Mouse (Mus musculus) G1E (cell line): Measurements from ENCODE around the gene 2310009B15Rik.

Experiments used
- CTCF ChIP-seq: IDR thresholded peaks from 2 replicates; pipeline ENCODE4 v1.5.1; 2012; ENCODE audit warnings: low read depth, low read length, inconsistent platforms, mixed read lengths
- GATA1 ChIP-seq: IDR thresholded peaks from 2 replicates; pipeline ENCODE4 v1.6.1; 2012; ENCODE audit warnings: borderline replicate concordance, low read length, inconsistent platforms, mixed read lengths

GRCm38 (mm10) chr1:138845481-138845880 is 11.2 kb downstream of the 2310009B15Rik start:
- no peak for TF ChIP-seq CTCF
- TF ChIP-seq GATA1: no peak
